Mouse (Mus musculus) bone marrow, adult 2 months (tissue): Measurements from ENCODE around the gene Sfxn4. TPM values are rescaled to one million over a fixed set of nuclear protein-coding genes. Genes with fewer than 3 reads are reported as not detected.
"Not testable (repeated sequence)": the region's sequence is repeated elsewhere in the genome, so short reads cannot be mapped to it uniquely, and the experiment has no call there.

ENCODE experiments used
- H3K27ac ChIP-seq: fragments of 200-500 bp; 2 replicates; pipeline ENCODE4 v1.5.1; 2012; ENCODE audit warnings: low read depth, mild to moderate bottlenecking, control low read depth, inconsistent platforms, low read length; ENCODE audit not compliant: control insufficient read depth, poor library complexity, insufficient read depth
- H3K4me1 ChIP-seq: fragments of 200-500 bp; 2 replicates; pipeline ENCODE4 v1.6.1; 2011; ENCODE audit warnings: low read length; ENCODE audit not compliant: control insufficient read depth, insufficient read depth
- H3K4me3 ChIP-seq: fragments of 200-500 bp; replicated peaks from 2 replicates; pipeline ENCODE3; 2011; ENCODE audit warnings: mild to moderate bottlenecking, low read depth, low read length, control low read depth; ENCODE audit not compliant: control insufficient read depth
- CTCF ChIP-seq: fragments of 200-500 bp; IDR thresholded peaks from 2 replicates; pipeline ENCODE4 v1.5.1; 2011; ENCODE audit warnings: low read length, control low read depth; ENCODE audit not compliant: control insufficient read depth, insufficient read depth
- POLR2A ChIP-seq: fragments of 200-500 bp; IDR thresholded peaks from 2 replicates; pipeline ENCODE4 v1.6.1; 2011; ENCODE audit warnings: low read depth, mild to moderate bottlenecking, control low read depth, low read length, borderline replicate concordance; ENCODE audit not compliant: control insufficient read depth
- WGBS: fragments of 180-500 bp; shearing (Covaris S2); methylation state at CpG from one replicate; pipeline ENCODE4 v1.1.7; 2018; 5-methylcytosine and 5-hydroxymethylcytosine counted together
- polyA plus RNA-seq: library from polyadenylated mRNA; stranded (reverse); fragments of >200 nt; gene quantifications from 2 replicates; pipeline ENCODE4 v1.2.4, GENCODE M21; 2011; ENCODE audit warnings: low replicate concordance; ENCODE audit not compliant: missing spikeins, insufficient read depth, insufficient read length

The Sfxn4 gene
- polyA plus RNA-seq, 1 experiment = 9.7 TPM

DNA sequence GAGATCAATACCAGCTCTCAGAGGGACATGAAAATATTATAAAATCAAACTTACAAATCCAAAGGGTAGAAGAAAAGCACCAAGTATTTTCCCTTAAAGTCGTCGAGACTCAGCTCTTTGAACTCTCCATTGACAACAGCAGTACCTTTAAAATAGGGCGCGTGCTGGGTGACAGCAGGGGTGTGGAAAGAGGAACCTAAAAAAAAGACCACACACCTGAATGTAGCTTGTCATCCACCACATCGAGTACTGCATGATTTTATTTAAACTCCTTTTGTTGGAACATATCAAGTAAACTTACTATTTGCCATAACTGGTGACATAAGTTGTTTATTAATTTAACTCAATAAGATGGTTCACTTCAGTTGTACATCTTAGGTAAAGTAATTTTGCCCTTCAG, 10.1 kb upstream of the Sfxn4 start:
- Histone ChIP-seq H3K27ac (no peak overlapping the region), H3K4me1 (no peaks in the 10 kb centered on the region; the same call in 1 of the 2 replicates), H3K4me3 (no peak overlapping the region)
- TF ChIP-seq POLR2A (no peak), CTCF (no peak)
- WGBS = 78% methylated on average over 5 of the region's 5 CpGs

DNA sequence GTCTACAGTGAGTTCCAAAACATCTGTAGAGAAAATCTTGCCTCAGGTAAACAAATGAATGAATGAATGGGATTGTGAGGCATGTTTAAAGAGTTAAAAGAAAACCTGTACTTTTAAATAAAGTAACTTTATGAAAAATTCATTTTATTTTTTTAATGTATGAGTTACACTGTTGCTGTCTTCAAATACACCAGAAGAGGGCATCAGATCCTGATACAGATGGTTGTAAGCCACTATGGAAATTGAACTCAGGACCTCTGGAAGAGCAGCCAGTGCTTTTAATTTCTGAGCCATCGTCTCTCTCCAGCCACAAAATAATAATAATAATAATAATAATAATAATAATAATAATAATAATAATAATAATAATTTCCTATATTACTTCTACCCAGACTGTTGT, 9.2 kb upstream of the Sfxn4 start:
- 53% methylated on average over 1 of the region's 1 CpGs for WGBS
- no peak overlapping the region for H3K27ac ChIP-seq
- no peak for TF ChIP-seq CTCF
- TF ChIP-seq POLR2A = no peak
- no peaks in the 10 kb centered on the region; the same call in 1 of the 2 replicates for H3K4me1 ChIP-seq
- H3K4me3 ChIP-seq = no peak overlapping the region

DNA sequence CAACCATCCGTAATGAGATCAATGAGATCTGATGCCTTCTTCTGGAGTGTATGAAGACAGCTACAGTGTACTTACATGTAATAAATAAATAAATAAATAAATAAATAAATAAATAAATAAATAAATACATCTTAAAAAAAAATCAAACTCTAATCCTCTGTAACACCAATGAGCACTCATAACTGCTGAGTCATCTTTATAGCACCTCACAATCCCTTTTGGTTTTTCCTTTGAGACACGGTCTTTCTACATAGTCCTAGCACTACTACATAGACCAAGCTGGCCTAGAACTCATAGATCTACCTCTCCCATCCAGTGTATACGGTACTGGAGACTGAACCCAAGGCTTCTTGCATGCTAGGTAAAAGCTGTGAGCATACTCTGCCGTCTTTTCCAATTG, 4.9 kb upstream of the Sfxn4 start:
- not testable (repeated sequence) for H3K27ac ChIP-seq, H3K4me3 ChIP-seq, H3K4me1 ChIP-seq
- WGBS = 94% methylated on average over 4 of the region's 4 CpGs

DNA sequence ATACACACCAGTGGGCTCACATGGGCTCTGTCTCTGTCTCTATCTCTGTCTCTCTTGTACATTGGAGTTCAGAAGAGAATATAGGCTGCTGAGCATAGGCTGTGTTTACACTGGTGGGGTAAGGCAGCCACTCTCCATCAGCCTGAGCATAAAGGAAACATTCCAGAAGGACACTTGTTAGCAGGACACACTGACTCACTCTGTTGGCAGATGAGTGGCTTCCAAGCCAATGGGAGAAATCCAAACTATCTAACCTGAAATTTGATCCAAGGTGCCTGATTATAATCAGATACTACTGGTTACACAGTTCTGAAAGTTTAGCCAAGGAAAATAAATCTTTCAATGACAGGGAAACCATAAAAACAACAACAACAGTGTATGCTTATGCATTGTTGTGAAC, 15.5 kb downstream of the Sfxn4 start:
- no peaks in the 10 kb centered on the region for H3K4me1 ChIP-seq
- TF ChIP-seq CTCF (no peak), POLR2A (no peak)
- no peak overlapping the region for H3K27ac ChIP-seq
- H3K4me3 ChIP-seq = no peak overlapping the region

DNA sequence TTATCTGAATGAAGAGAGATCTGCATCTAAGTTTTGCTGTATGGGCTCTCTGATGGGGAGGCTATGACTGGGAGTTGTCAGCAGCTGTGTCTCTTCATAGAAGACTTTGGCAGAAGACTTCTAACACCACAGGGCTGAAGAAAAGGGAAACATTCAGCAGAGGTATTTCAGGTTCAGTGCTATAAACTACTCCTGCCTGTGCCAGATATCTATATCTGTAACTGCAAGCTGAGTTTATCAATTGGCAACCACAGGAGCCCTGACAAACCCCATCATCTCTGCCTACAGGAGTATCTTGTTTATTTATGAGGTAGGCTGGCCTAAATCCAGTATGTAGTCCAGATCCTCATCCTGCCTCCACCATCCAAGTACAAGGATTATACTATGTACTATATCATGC, 18.0 kb downstream of the Sfxn4 start:
- TF ChIP-seq POLR2A (no peak), CTCF (no peak)
- no peak overlapping the region for H3K4me3 ChIP-seq
- no peaks in the 10 kb centered on the region for H3K4me1 ChIP-seq
- no peak overlapping the region for H3K27ac ChIP-seq

DNA sequence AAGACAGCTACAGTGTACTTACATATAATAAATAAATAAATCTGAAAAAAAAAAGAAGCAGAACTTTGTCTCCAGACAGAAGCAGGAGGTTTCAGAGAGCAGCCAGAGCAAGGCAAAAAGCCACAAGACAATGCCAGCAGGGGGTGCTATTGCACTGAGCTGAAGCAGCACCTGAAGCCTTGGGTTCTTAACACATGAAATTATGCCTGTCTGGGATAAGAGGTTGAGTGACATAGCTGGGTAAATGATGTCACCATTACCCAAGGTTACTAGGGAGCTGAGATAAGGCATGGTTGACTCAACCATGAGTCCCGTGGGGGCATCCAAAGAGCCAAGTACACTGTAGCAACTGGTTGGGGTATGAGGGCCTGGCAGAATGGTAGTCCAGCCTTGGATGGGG, 23.5 kb downstream of the Sfxn4 start:
- H3K27ac ChIP-seq = no peak overlapping the region
- WGBS = 48% methylated on average over 1 of the region's 1 CpGs
- no peak overlapping the region for H3K4me3 ChIP-seq

DNA sequence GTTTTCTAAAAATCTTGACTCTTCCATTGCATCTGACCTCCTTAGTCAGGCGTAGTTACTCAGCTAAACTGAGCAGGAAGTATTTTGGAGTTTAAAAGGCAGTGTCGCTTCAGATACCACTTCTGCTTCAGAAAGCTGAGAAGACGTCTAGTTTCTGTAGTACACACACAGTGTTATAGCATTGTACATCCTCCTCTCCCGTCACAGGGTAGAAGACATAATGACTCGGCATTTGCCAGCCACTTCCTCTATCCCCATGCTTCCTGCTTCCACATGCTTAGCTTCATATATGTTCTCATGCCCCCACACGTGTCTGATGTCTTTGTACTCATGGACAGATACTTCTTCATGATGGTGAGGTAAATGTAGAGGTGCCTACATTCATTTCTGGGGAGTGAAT, 42.6 kb downstream of the Sfxn4 start:
- WGBS = 29% methylated on average over 6 of the region's 6 CpGs
- H3K27ac ChIP-seq = no peak overlapping the region
- no peak overlapping the region for H3K4me3 ChIP-seq
- no peaks in the 10 kb centered on the region for H3K4me1 ChIP-seq
- TF ChIP-seq POLR2A (no peak), CTCF (no peak)

More for the DNA sequence above, 23.5 kb downstream of the Sfxn4 start:
- TF ChIP-seq CTCF = peak; percentile 93
- TF ChIP-seq POLR2A = no peak
- no peaks in the 10 kb centered on the region for H3K4me1 ChIP-seq

DNA sequence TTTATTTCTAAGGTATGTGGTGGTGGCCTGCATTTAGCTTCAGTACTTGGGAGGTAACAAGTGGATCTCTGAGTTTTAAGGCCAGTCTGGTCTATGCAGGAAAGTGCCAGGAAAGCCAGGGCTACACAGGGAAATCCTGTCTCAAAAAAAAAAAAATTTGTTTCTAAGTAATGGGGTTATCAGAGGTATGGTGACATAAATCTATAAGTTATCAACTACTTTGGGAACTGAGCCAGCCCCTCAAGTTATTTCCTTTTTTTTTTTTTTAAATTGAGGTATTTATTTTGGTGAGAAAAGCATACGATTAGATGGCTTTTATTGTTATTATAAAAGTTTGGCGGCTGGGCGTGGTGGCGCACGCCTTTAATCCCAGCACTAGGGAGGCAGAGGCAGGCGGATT, 48.1 kb downstream of the Sfxn4 start:
- H3K27ac ChIP-seq = no peak overlapping the region
- TF ChIP-seq POLR2A (no peak), CTCF (no peak)
- 86% methylated on average over 6 of the region's 6 CpGs for WGBS
- H3K4me3 ChIP-seq = no peak overlapping the region
- H3K4me1 ChIP-seq = no peaks in the 10 kb centered on the region

DNA sequence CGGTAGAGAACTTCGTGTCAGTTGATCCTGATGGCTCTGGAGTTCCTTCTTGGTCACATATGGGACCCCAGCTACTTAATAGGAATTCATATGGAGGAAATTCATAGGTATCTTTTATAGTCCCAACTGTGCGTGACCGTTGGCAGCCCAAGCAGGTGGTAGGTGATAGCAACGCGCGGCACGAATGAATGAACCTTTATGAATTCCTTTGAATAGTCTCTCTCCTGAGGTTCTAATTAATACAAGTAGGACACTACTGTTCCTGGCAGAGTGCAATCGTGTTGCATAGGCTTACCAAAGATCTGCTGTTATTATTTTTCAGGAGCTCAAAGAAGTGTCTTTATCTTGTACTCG, 49.3 kb downstream of the Sfxn4 start:
- TF ChIP-seq POLR2A (no peak), CTCF (no peak)
- Histone ChIP-seq H3K27ac (no peak overlapping the region), H3K4me1 (no peaks in the 10 kb centered on the region), H3K4me3 (peak overlapping the region; percentile 73)
- WGBS = 10% methylated on average over 10 of the region's 10 CpGs
